Mouse (Mus musculus) liver, embryonic 16.5 days (tissue): ENCODE results near the gene Rasgrf2. TPM values are rescaled to one million over a fixed set of nuclear protein-coding genes. Genes with fewer than 3 reads are reported as not detected.

Experiments
- ATAC-seq: fragments of 200-750 bp; cut with Nextera tagmentation; 2 replicates; pipeline ENCODE4 v1.8.0; 2017; ENCODE audit warnings: low read depth, mild to moderate bottlenecking, moderate number of reproducible peaks, moderate library complexity
- H3K27ac ChIP-seq: fragments of 300-500 bp; sonication (generic); 2 replicates; pipeline ENCODE4 v1.5.1; 2014; ENCODE audit warnings: mild to moderate bottlenecking, low read length
- H3K27me3 ChIP-seq: fragments of 300-500 bp; sonication (generic); 2 replicates; pipeline ENCODE4 v1.6.1; 2014; ENCODE audit warnings: low read depth, low read length, mixed read lengths; ENCODE audit not compliant: control insufficient read depth, insufficient read depth
- H3K36me3 ChIP-seq: fragments of 300-500 bp; sonication (generic); 2 replicates; pipeline ENCODE4 v1.6.1; 2014; ENCODE audit warnings: mild to moderate bottlenecking; ENCODE audit not compliant: control insufficient read depth, insufficient read depth
- H3K4me1 ChIP-seq: fragments of 300-500 bp; sonication (generic); 2 replicates; pipeline ENCODE4 v1.6.1; 2014; ENCODE audit warnings: low read depth, low read length, mixed read lengths; ENCODE audit not compliant: control insufficient read depth
- H3K4me2 ChIP-seq: fragments of 300-500 bp; sonication (generic); 2 replicates; pipeline ENCODE4 v1.6.1; 2014; ENCODE audit warnings: low read depth, low read length, mixed read lengths
- H3K4me3 ChIP-seq: fragments of 300-500 bp; sonication (generic); 2 replicates; pipeline ENCODE4 v1.5.1; 2014; ENCODE audit warnings: low read depth, mild to moderate bottlenecking, low read length
- H3K9ac ChIP-seq: fragments of 300-500 bp; sonication (generic); 2 replicates; pipeline ENCODE4 v1.6.1; 2014; ENCODE audit warnings: low read depth, low read length
- H3K9me3 ChIP-seq: fragments of 300-500 bp; sonication (generic); replicated peaks from 2 replicates; pipeline ENCODE4 v1.6.1; 2016; ENCODE audit warnings: low read length; ENCODE audit not compliant: control insufficient read depth
- WGBS: fragments of 180-500 bp; shearing (Covaris S2); extraction: QIAGEN DNeasy Blood & Tissue Kit; methylation state at CpG from one replicate; pipeline ENCODE4 v1.1.7; 2014; ENCODE audit not compliant: insufficient replicate concordance; 5-methylcytosine and 5-hydroxymethylcytosine counted together
- polyA plus RNA-seq: library from polyadenylated mRNA; unstranded; fragments of >200 nt; fragmentation: Nextera tagmentation; extraction: Ambion mirVana; gene quantifications from 2 replicates; pipeline ENCODE4 v1.2.1, GENCODE M21; 2015

Rasgrf2 gene
- polyA plus RNA-seq, 1 experiment from 2014 or later, result 0.02 TPM

GRCm38 (mm10) chr13:91868577-91868976 is 262.9 kb downstream of the Rasgrf2 start:
- no peak overlapping the region for H3K9ac ChIP-seq
- H3K36me3 ChIP-seq, result no peaks in the 10 kb centered on the region
- no peak overlapping the region for H3K27ac ChIP-seq
- H3K4me2 ChIP-seq, result no peak overlapping the region
- 56% methylated on average over 1 of the region's 1 CpGs for WGBS
- H3K9me3 ChIP-seq, result no peaks in the 10 kb centered on the region
- no peaks in the 10 kb centered on the region for H3K4me1 ChIP-seq
- no peaks in the 10 kb centered on the region for H3K27me3 ChIP-seq
- no peak overlapping the region for H3K4me3 ChIP-seq
- no peak for ATAC-seq

GRCm38 (mm10) chr13:91858835-91859234 is 272.6 kb downstream of the Rasgrf2 start:
- H3K4me2 ChIP-seq, result no peak overlapping the region
- H3K36me3 ChIP-seq, result no peaks in the 10 kb centered on the region
- WGBS, result 64% methylated on average over 7 of the region's 7 CpGs
- no peak overlapping the region for H3K9ac ChIP-seq
- no peak for ATAC-seq
- H3K27me3 ChIP-seq, result no peaks in the 10 kb centered on the region
- H3K9me3 ChIP-seq, result no peaks in the 10 kb centered on the region
- H3K4me3 ChIP-seq, result no peak overlapping the region
- no peak overlapping the region for H3K27ac ChIP-seq
- H3K4me1 ChIP-seq, result no peaks in the 10 kb centered on the region

- no peaks in the 10 kb centered on the region for H3K4me1 ChIP-seq
- no peak overlapping the region for H3K9ac ChIP-seq
- no peak overlapping the region for H3K27ac ChIP-seq
- no peaks in the 10 kb centered on the region for H3K9me3 ChIP-seq
- H3K36me3 ChIP-seq, result no peaks in the 10 kb centered on the region
- H3K4me2 ChIP-seq, result no peak overlapping the region
- no peak overlapping the region for H3K4me3 ChIP-seq
- 58% methylated on average over 8 of the region's 8 CpGs for WGBS
- ATAC-seq, result no peak
- H3K27me3 ChIP-seq, result no peaks in the 10 kb centered on the region
Measured at GRCm38 (mm10) chr13:91857427-91857826, 274.0 kb downstream of the Rasgrf2 start.

GRCm38 (mm10) chr13:91854412-91854811 is 277.0 kb downstream of the Rasgrf2 start:
- Histone ChIP-seq H3K4me3 (no peak overlapping the region), H3K27me3 (no peaks in the 10 kb centered on the region), H3K4me1 (no peaks in the 10 kb centered on the region), H3K27ac (no peak overlapping the region), H3K4me2 (no peak overlapping the region), H3K36me3 (no peaks in the 10 kb centered on the region), H3K9ac (no peak overlapping the region), H3K9me3 (no peaks in the 10 kb centered on the region)
- 47% methylated on average over 3 of the region's 3 CpGs for WGBS
- no peak for ATAC-seq

Other genes starting within 250 kb of the Rasgrf2 start
- gene Gm20379, start 174.3 kb upstream of the Rasgrf2 start, polyA plus RNA-seq, result 0.20 and 0.30 TPM in 2 replicates
- 14.0 and 15.0 TPM in 2 replicates for gene Dhfr, start 223.1 kb upstream of the Rasgrf2 start, polyA plus RNA-seq
- 9.1 and 9.4 TPM in 2 replicates for gene Msh3, start 223.3 kb upstream of the Rasgrf2 start, polyA plus RNA-seq